8 mouse cellular contexts compared by ENCODE assay signal in the genomic region with DNA sequence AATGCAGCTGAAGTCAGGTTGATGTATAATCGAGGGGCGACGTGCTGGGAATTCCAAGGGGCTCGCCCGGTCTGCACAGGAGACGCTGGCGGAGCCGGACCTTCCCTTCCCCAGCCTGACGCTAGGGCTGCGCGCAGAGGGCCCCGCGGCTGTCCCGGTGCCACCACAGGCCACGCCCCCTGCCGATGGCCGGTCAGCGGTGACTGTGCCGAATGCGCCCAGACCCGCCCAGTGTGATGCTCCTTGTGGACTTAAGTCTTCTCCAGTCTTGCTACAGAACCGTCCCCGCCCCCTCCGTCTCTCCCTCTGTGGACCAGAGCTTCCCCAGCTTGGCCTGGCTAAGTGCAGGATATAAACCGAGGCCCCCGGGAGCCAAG. TPM values are rescaled to one million over a fixed set of nuclear protein-coding genes. Genes with fewer than 3 reads are reported as not detected.
DNase-seq lines count a peak whose midpoint lies in the region; ATAC-seq lines count a peak whose summit lies in the region.

No protein-coding gene starts in this region.

- H3K9ac ChIP-seq in hindbrain, embryonic 13.5 days: peak overlapping the region; percentile 76

- no peaks in the 10 kb centered on the region for H3K9me3 ChIP-seq in hindbrain, embryonic 13.5 days

- peak; percentile 92 for ATAC-seq in hindbrain, embryonic 13.5 days (ENCODE audit: low FRiP score)

- H3K27ac ChIP-seq in hindbrain, embryonic 13.5 days: peak overlapping the region; percentile 97

- peak overlapping the region; percentile 66 for H3K4me3 ChIP-seq in hindbrain, embryonic 13.5 days

- H3K36me3 ChIP-seq in hindbrain, embryonic 13.5 days: peaks cover 5% of the 10 kb centered on the region; the same call in 1 of the 2 replicates

- H3K4me2 ChIP-seq in hindbrain, embryonic 13.5 days: peak overlapping the region; percentile 58

- no peaks in the 10 kb centered on the region; the same call in 1 of the 2 replicates for H3K27me3 ChIP-seq in hindbrain, embryonic 13.5 days

- DNase-seq in MN1 (ENCODE audit: low spot score): peak; percentile 97
- peak; percentile 93 to 94 for DNase-seq in cerebellum, postnatal 10 days
- DNase-seq in frontal cortex, postnatal 10 days (ENCODE audit: low spot score in 2 of 2): peak; percentile 83 to 86
- DNase-seq in layer of hippocampus, postnatal 36 days: peak; percentile 67 to 73
- DNase-seq in lung, postnatal 25 days (ENCODE audit: low spot score): peak; percentile 91
- DNase-seq in retina, postnatal 1 day: peak; percentile 95
- peak; percentile 78 to 88 for DNase-seq in urinary bladder, adult 18-20 months (ENCODE audit: low spot score in 2 of 2)

- WGBS in hindbrain, embryonic 13.5 days: 0% methylated on average over 23 of the region's 26 CpGs

- peaks cover 44% of the 10 kb centered on the region for H3K4me1 ChIP-seq in hindbrain, embryonic 13.5 days (replicated peaks)

RNA-seq across cellular contexts. Expression of gene Agrn, which starts 0.5 kb away (rescaled TPM):
- polyA plus RNA-seq in hindbrain, embryonic 13.5 days (2015; fragmentation: Nextera tagmentation; extraction: Ambion mirVana): 120 and 132 TPM in 2 replicates
- 100 to 1,000 TPM; 142 to 154 TPM for total RNA-seq in layer of hippocampus, postnatal 36 days (2021)

RNA-seq across cellular contexts. Expression of gene Isg15, which starts 2.8 kb away (rescaled TPM):
- polyA plus RNA-seq in hindbrain, embryonic 13.5 days (2015; fragmentation: Nextera tagmentation; extraction: Ambion mirVana): 1.4 and 1.7 TPM in 2 replicates
- total RNA-seq in layer of hippocampus, postnatal 36 days (2021): 1 to 10 TPM in 1 of 2 experiments, not detected in 1; 1.9 TPM

RNA-seq across cellular contexts. Expression of gene AW011738, which starts 5.3 kb away (rescaled TPM):
- polyA plus RNA-seq in hindbrain, embryonic 13.5 days (2015; fragmentation: Nextera tagmentation; extraction: Ambion mirVana): 4.9 and 6.8 TPM in 2 replicates
- 1 to 10 TPM; 5.5 to 6.6 TPM for total RNA-seq in layer of hippocampus, postnatal 36 days (2021)

RNA-seq across cellular contexts. Expression of gene Perm1, which starts 17.9 kb away (rescaled TPM):
- 2.5 and 2.7 TPM in 2 replicates for polyA plus RNA-seq in hindbrain, embryonic 13.5 days (2015; fragmentation: Nextera tagmentation; extraction: Ambion mirVana)
- under 1 TPM; 0.28 to 0.37 TPM for total RNA-seq in layer of hippocampus, postnatal 36 days (2021)

RNA-seq across cellular contexts. Expression of gene Plekhn1, which starts 36.8 kb away (rescaled TPM):
- polyA plus RNA-seq in hindbrain, embryonic 13.5 days (2015; fragmentation: Nextera tagmentation; extraction: Ambion mirVana): 26.4 and 26.6 TPM in 2 replicates
- total RNA-seq in layer of hippocampus, postnatal 36 days (2021): 10 to 100 TPM; 43.1 to 44.9 TPM

Comparison
In these comparisons a context has a peak if more than half of its experiments do, and no peak if none do; other contexts are left out.
1. Peak in every context shown above with its lines: DNase-seq, ATAC-seq, H3K4me3 ChIP-seq and H3K27ac ChIP-seq.